Comparison of ENCODE assay signal across 10 mouse cellular contexts in genomic region chr11:79779756-79780155, GRCm38 (mm10).
A peak's percentile ranks its signal among the peaks of the same experiment; 100 is the strongest.
DNase-seq lines count a peak whose midpoint lies in the region; ATAC-seq lines count a peak whose summit lies in the region.
"Had no signal": no experiment of that assay in that cellular context is flagged by ENCODE, and none has a peak within 500 bp of the region (broad histone marks: within the 10 kb centered on the region; RNA-seq: fewer than 3 reads in every experiment).

No protein-coding gene starts in this region.

- no peak for ATAC-seq in midbrain, embryonic 15.5 days (replicated peaks)
- ATAC-seq in stomach, embryonic 16.5 days (ENCODE audit: insufficient read depth, low FRiP score), result peak; percentile 36; the same call in 1 of the 2 replicates

- no peaks in the 10 kb centered on the region for H3K36me3 ChIP-seq in midbrain, embryonic 10.5 days
- no peaks in the 10 kb centered on the region for H3K36me3 ChIP-seq in midbrain, embryonic 15.5 days (replicated peaks)
- no peaks in the 10 kb centered on the region for H3K36me3 ChIP-seq in stomach, embryonic 16.5 days (ENCODE audit: control insufficient read depth, insufficient read depth, low read length)

- no peak overlapping the region for H3K9ac ChIP-seq in midbrain, embryonic 15.5 days
- no peak overlapping the region for H3K9ac ChIP-seq in stomach, embryonic 16.5 days (ENCODE audit: low read length)

- peak; percentile 74 for DNase-seq in heart, adult 11 months
- DNase-seq in heart, postnatal 4 days, result no peak
- peak; percentile 64 for DNase-seq in midbrain, embryonic 10.5 days (ENCODE audit: low spot score)
- DNase-seq in adrenal gland, postnatal 25 days, result peak; percentile 35
- no peak for DNase-seq in layer of hippocampus, adult 8-10 months (ENCODE audit: low spot score in 2 of 2)
- DNase-seq: gastrocnemius, postnatal 10 days; layer of hippocampus, postnatal 36 days; right cerebral cortex, adult 18-20 months had no signal

- WGBS in midbrain, embryonic 10.5 days, result 23% methylated on average over 5 of the region's 5 CpGs
- 16% methylated on average over 5 of the region's 5 CpGs for WGBS in midbrain, embryonic 15.5 days
- 29% methylated on average over 5 of the region's 5 CpGs for WGBS in stomach, embryonic 16.5 days

- no peak overlapping the region for H3K4me2 ChIP-seq in midbrain, embryonic 15.5 days
- H3K4me2 ChIP-seq in stomach, embryonic 16.5 days (ENCODE audit: low read depth, low read length), result no peak overlapping the region

- H3K4me1 ChIP-seq in midbrain, embryonic 10.5 days, result peaks cover 63% of the 10 kb centered on the region
- peaks cover 19% of the 10 kb centered on the region; the same call in 1 of the 2 replicates for H3K4me1 ChIP-seq in midbrain, embryonic 15.5 days
- H3K4me1 ChIP-seq in stomach, embryonic 16.5 days (ENCODE audit: control insufficient read depth, insufficient read depth, low read length), result peaks cover 14% of the 10 kb centered on the region

- H3K9me3 ChIP-seq in midbrain, embryonic 10.5 days (replicated peaks), result no peaks in the 10 kb centered on the region
- no peaks in the 10 kb centered on the region for H3K9me3 ChIP-seq in midbrain, embryonic 15.5 days
- H3K9me3 ChIP-seq in stomach, embryonic 16.5 days (replicated peaks; ENCODE audit: control insufficient read depth, low read length), result no peaks in the 10 kb centered on the region

- H3K27me3 ChIP-seq in midbrain, embryonic 10.5 days (ENCODE audit: low read depth, poor library complexity, severe bottlenecking), result peaks cover 78% of the 10 kb centered on the region
- H3K27me3 ChIP-seq in midbrain, embryonic 15.5 days (replicated peaks), result 0 out of 2 replicates have a peak, but pooled peaks cover 3% of the 10 kb centered on the region
- H3K27me3 ChIP-seq in stomach, embryonic 16.5 days (ENCODE audit: control insufficient read depth, insufficient read depth, low read length), result no peaks in the 10 kb centered on the region

- peak overlapping the region; percentile 56 for H3K27ac ChIP-seq in midbrain, embryonic 10.5 days (replicated peaks)
- no peak overlapping the region for H3K27ac ChIP-seq in midbrain, embryonic 15.5 days
- H3K27ac ChIP-seq in stomach, embryonic 16.5 days (ENCODE audit: low read length), result no peak overlapping the region

- H3K4me3 ChIP-seq in midbrain, embryonic 10.5 days, result 0 out of 2 replicates have a peak overlapping the region, but pooled peaks have one; percentile 20
- no peak overlapping the region for H3K4me3 ChIP-seq in midbrain, embryonic 15.5 days
- no peak overlapping the region for H3K4me3 ChIP-seq in stomach, embryonic 16.5 days (replicated peaks; ENCODE audit: low read length)

Comparison
In these comparisons a context has a peak if more than half of its experiments do, and no peak if none do; other contexts are left out.
1. DNase-seq: peak in heart, adult 11 months (single experiment), midbrain, embryonic 10.5 days (single experiment) and adrenal gland, postnatal 25 days (single experiment); none in heart, postnatal 4 days (single experiment) and layer of hippocampus, adult 8-10 months (0 of 2).